Mouse (Mus musculus) ES-E14 (cell line): ENCODE measurements around the gene Dlgap4. TPM values are rescaled to one million over a fixed set of nuclear protein-coding genes. Genes with fewer than 3 reads are reported as not detected.

ENCODE experiments used
- DNase-seq: peaks from one replicate; pipeline ENCODE4 v3.0.0-alpha.2; 2013; ENCODE audit warnings: low read depth, low spot score
- H3K27ac ChIP-seq: 2 replicates; pipeline ENCODE4 v1.5.1; 2012; ENCODE audit warnings: low read depth, mild to moderate bottlenecking, low read length, moderate library complexity, mixed read lengths; ENCODE audit not compliant: poor library complexity, insufficient read depth, severe bottlenecking
- H3K36me3 ChIP-seq: 2 replicates; pipeline ENCODE4 v1.6.1; 2012; ENCODE audit warnings: mild to moderate bottlenecking, low read length, moderate library complexity, mixed read lengths; ENCODE audit not compliant: control insufficient read depth, poor library complexity, insufficient read depth, severe bottlenecking
- H3K4me1 ChIP-seq, 2 experiments: fragments of 150-350 bp in 1 of 2; sonication (generic) in 1 of 2; 2 replicates each; pipeline ENCODE4 v1.6.1; 2012; ENCODE audit warnings: low read length in 2 of 2, mild to moderate bottlenecking in 1 of 2, mixed read lengths in 1 of 2; ENCODE audit not compliant: control insufficient read depth in 2 of 2, insufficient read depth in 2 of 2, poor library complexity in 1 of 2
- H3K4me3 ChIP-seq, 2 experiments: fragments of 150-350 bp in 1 of 2; sonication (generic) in 1 of 2; 2 replicates each; pipeline ENCODE4 v1.5.1; 2012; ENCODE audit warnings: low read length in 2 of 2, low read depth in 1 of 2, mild to moderate bottlenecking in 1 of 2, mixed read lengths in 1 of 2; ENCODE audit not compliant: insufficient read depth in 1 of 2, poor library complexity in 1 of 2, severe bottlenecking in 1 of 2
- H3K9ac ChIP-seq: 2 replicates; pipeline ENCODE4 v1.6.1; 2012; ENCODE audit warnings: low read depth, mild to moderate bottlenecking, low read length, mixed read lengths; ENCODE audit not compliant: poor library complexity, insufficient read depth, severe bottlenecking
- H3K9me3 ChIP-seq: fragments of 150-350 bp; sonication (generic); 2 replicates; pipeline ENCODE4 v1.6.1; 2012; ENCODE audit warnings: low read depth, mild to moderate bottlenecking, low read length; ENCODE audit not compliant: control insufficient read depth, insufficient read depth
- CHD2 ChIP-seq: IDR thresholded peaks from 2 replicates; pipeline ENCODE4 v1.6.1; 2014; ENCODE audit warnings: mild to moderate bottlenecking, low read depth, low read length, inconsistent platforms
- HCFC1 ChIP-seq: IDR thresholded peaks from 2 replicates; pipeline ENCODE4 v1.6.1; 2012; ENCODE audit warnings: low read length, inconsistent platforms, borderline replicate concordance; ENCODE audit not compliant: insufficient read depth
- MAFK ChIP-seq: IDR thresholded peaks from 2 replicates; pipeline ENCODE4 v1.6.1; 2014; ENCODE audit warnings: mild to moderate bottlenecking, low read depth, low read length, inconsistent platforms; ENCODE audit not compliant: insufficient read depth
- ZC3H11A ChIP-seq: IDR thresholded peaks from 2 replicates; pipeline ENCODE4 v1.6.1; 2012; ENCODE audit warnings: low read depth, mild to moderate bottlenecking, inconsistent platforms, low read length, borderline replicate concordance
- ZNF384 ChIP-seq: IDR thresholded peaks from 2 replicates; pipeline ENCODE4 v1.6.1; 2012; ENCODE audit warnings: low read depth, low read length, inconsistent platforms
- in situ Hi-C, 2 experiments: fragments of 600-800 bp; cut with MboI; formaldehyde crosslinking; loops; one replicate each; pipeline ENCODE4 v1.15.1; 2025; ENCODE audit warnings: low sequenced_read_pairs in 2 of 2, inconsistent platforms in 1 of 2; ENCODE audit not compliant: unreplicated experiment in 2 of 2
- total RNA-seq: library from RNA; depleted of rRNA; stranded (reverse); fragments of 300-350 nt; gene quantifications from 2 replicates; pipeline ENCODE4 v1.2.3, GENCODE M21; 2012

Gene Dlgap4
- total RNA-seq, 1 experiment = 28.8 TPM

GRCm38 (mm10) chr2:156769274-156769673 lies 155.8 kb downstream of the Dlgap4 start:
- no peak overlapping the region for H3K4me3 ChIP-seq
- no peaks in the 10 kb centered on the region for H3K36me3 ChIP-seq
- in situ Hi-C loops = no loop called here
- H3K4me1 ChIP-seq = peaks cover 0 to 5% of the 10 kb centered on the region in 2 experiments; a peak in 3 of 4 replicates
- H3K9me3 ChIP-seq = no peaks in the 10 kb centered on the region
- H3K9ac ChIP-seq = no peak overlapping the region
- no peak overlapping the region for H3K27ac ChIP-seq
- DNase-seq = no peak
- TF ChIP-seq MAFK (no peak), CHD2 (no peak), HCFC1 (no peak), ZNF384 (no peak), ZC3H11A (no peak)

DNA sequence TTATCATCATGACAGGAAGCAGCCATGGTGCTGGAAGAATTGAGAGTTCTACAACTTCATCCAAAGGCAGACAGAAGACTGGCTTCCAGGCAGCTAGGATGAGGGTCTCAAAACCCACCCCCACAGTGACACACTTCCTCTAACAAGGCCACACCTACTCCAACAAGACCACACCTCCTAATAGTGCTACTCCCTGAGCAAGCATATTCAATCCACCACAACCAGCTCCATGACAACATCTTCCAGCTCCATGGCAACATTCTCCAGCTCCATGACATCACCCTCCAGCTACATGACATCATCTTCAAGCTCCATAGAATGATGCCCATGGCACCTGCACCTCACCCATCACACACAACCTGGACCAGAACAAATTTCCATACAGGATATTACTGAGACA lies 160.0 kb downstream of the Dlgap4 start:
- in situ Hi-C loops = no loop called here
- Histone ChIP-seq H3K9ac (no peak overlapping the region), H3K9me3 (no peaks in the 10 kb centered on the region), H3K4me3 (no peak overlapping the region), H3K27ac (no peak overlapping the region), H3K36me3 (no peaks in the 10 kb centered on the region), H3K4me1 (peaks cover 0 to 6% of the 10 kb centered on the region in 2 experiments; a peak in 2 of 4 replicates)
- no peak for DNase-seq
- TF ChIP-seq CHD2 (no peak), MAFK (no peak), HCFC1 (no peak), ZNF384 (no peak)

GRCm38 (mm10) chr2:156774035-156774737 lies 160.7 kb downstream of the Dlgap4 start:
- peak overlapping the region in 1 of 2 experiments; percentile 41; a peak in 2 of 4 replicates for H3K4me3 ChIP-seq
- TF ChIP-seq MAFK (no peak), ZNF384 (no peak), CHD2 (no peak), ZC3H11A (no peak), HCFC1 (no peak)
- no peak overlapping the region for H3K27ac ChIP-seq
- peaks cover 0 to 6% of the 10 kb centered on the region in 2 experiments; a peak in 2 of 4 replicates for H3K4me1 ChIP-seq
- H3K9ac ChIP-seq = peak overlapping the region; percentile 12; the same call in 1 of the 2 replicates
- H3K36me3 ChIP-seq = no peaks in the 10 kb centered on the region
- no peak for DNase-seq
- no peaks in the 10 kb centered on the region for H3K9me3 ChIP-seq
- in situ Hi-C loops = no loop called here

- in situ Hi-C loops = no loop called here
Measured at GRCm38 (mm10) chr2:156774738-156775454, 161.4 kb downstream of the Dlgap4 start, which contains the start of gene Myl9. Myl9 (plus strand) TSS chr2:156775420.

More at GRCm38 (mm10) chr2:156774738-156775454, 161.4 kb downstream of the Dlgap4 start, which contains the start of gene Myl9:
- no peak for TF ChIP-seq ZNF384
- no peak for TF ChIP-seq MAFK
- no peak for TF ChIP-seq ZC3H11A
- no peak for TF ChIP-seq CHD2
- no peak for TF ChIP-seq HCFC1
- H3K36me3 ChIP-seq = no peaks in the 10 kb centered on the region
- H3K27ac ChIP-seq = no peak within 1 kb of the TSS
- H3K9me3 ChIP-seq = no peaks in the 10 kb centered on the region
- H3K4me1 ChIP-seq = peaks cover 0 to 6% of the 10 kb centered on the region in 2 experiments; a peak in 2 of 4 replicates
- peak within 1 kb of the TSS; percentile 12; the same call in 1 of the 2 replicates for H3K9ac ChIP-seq
- peak within 1 kb of the TSS; percentile 27 to 41; a peak in 3 of 4 replicates for H3K4me3 ChIP-seq
- DNase-seq = peak; percentile 16
